Mouse (Mus musculus) forebrain, embryonic 14.5 days (tissue): ENCODE results near the gene Bmpr1b. TPM values are rescaled to one million over a fixed set of nuclear protein-coding genes. Genes with fewer than 3 reads are reported as not detected.

Source experiments
- ATAC-seq: fragments of 200-750 bp; cut with Nextera tagmentation; 2 replicates; pipeline ENCODE4 v1.8.0; 2017; ENCODE audit warnings: mild to moderate bottlenecking, moderate library complexity
- DNase-seq: peaks from one replicate; pipeline ENCODE4 v3.0.0-alpha.2; 2015; ENCODE audit warnings: low spot score
- H3K27ac ChIP-seq: fragments of 300-500 bp; sonication (generic); 2 replicates; pipeline ENCODE4 v1.5.1; 2014; ENCODE audit warnings: low read depth, mild to moderate bottlenecking, control low read depth, low read length, moderate library complexity
- H3K27me3 ChIP-seq: fragments of 300-500 bp; sonication (generic); replicated peaks from 2 replicates; pipeline ENCODE4 v1.6.1; 2014; ENCODE audit warnings: low read length, control low read depth, mixed read lengths; ENCODE audit not compliant: control insufficient read depth, insufficient read depth
- H3K36me3 ChIP-seq: fragments of 300-500 bp; sonication (generic); 2 replicates; pipeline ENCODE4 v1.6.1; 2014; ENCODE audit warnings: low read length, control low read depth; ENCODE audit not compliant: control insufficient read depth, insufficient read depth
- H3K4me1 ChIP-seq: fragments of 300-500 bp; sonication (generic); 2 replicates; pipeline ENCODE4 v1.6.1; 2014; ENCODE audit warnings: antibody characterized with exemption, low read length, control low read depth; ENCODE audit not compliant: control insufficient read depth, insufficient read depth
- H3K4me2 ChIP-seq: fragments of 300-500 bp; sonication (generic); 2 replicates; pipeline ENCODE4 v1.6.1; 2014; ENCODE audit warnings: mild to moderate bottlenecking, control low read depth, low read length
- H3K4me3 ChIP-seq: fragments of 300-500 bp; sonication (generic); 2 replicates; pipeline ENCODE4 v1.5.1; 2014; ENCODE audit warnings: low read depth, low read length, control low read depth
- H3K9ac ChIP-seq: fragments of 300-500 bp; sonication (generic); 2 replicates; pipeline ENCODE4 v1.6.1; 2014; ENCODE audit warnings: mild to moderate bottlenecking, low read length, control low read depth, moderate library complexity
- H3K9me3 ChIP-seq: fragments of 300-500 bp; sonication (generic); replicated peaks from 2 replicates; pipeline ENCODE4 v1.6.1; 2016; ENCODE audit warnings: low read length, control low read depth, mixed read lengths; ENCODE audit not compliant: control insufficient read depth
- WGBS: fragments of 180-500 bp; shearing (Covaris S2); extraction: QIAGEN DNeasy Blood & Tissue Kit; methylation state at CpG from one replicate; pipeline ENCODE4 v1.1.7; 2014; 5-methylcytosine and 5-hydroxymethylcytosine counted together
- polyA plus RNA-seq: library from polyadenylated mRNA; unstranded; fragments of >200 nt; fragmentation: Nextera tagmentation; extraction: Ambion mirVana; gene quantifications from 2 replicates; pipeline ENCODE4 v1.2.1, GENCODE M21; 2014

Bmpr1b gene
- polyA plus RNA-seq, 1 experiment from 2014 or later, result 4.2 TPM

DNA sequence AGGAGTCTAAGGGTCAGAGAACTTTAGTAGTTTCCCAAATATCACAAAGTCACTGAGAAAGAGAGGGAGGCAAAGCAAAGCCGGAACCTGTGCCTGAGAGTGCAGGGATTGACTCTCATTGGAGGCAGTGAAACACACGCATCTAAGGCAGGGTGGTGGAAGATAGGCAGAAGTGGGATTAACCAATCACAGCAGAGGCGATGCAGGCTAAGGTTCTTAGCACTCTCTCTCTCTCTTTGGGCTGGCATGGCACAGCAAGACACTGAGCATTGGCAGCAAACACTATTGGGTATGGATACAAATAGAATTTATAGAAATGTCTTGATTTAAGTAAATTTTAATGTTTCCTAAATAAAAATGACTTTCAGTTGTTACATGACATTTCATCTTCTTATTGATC, 297.4 kb downstream of the Bmpr1b start:
- Histone ChIP-seq H3K9ac (no peak overlapping the region), H3K9me3 (no peaks in the 10 kb centered on the region), H3K36me3 (no peaks in the 10 kb centered on the region), H3K4me2 (no peak overlapping the region), H3K4me1 (no peaks in the 10 kb centered on the region), H3K27me3 (no peaks in the 10 kb centered on the region), H3K27ac (no peak overlapping the region), H3K4me3 (no peak overlapping the region)
- 85% methylated on average over 3 of the region's 3 CpGs for WGBS
- ATAC-seq (no peak), DNase-seq (no peak)

DNA sequence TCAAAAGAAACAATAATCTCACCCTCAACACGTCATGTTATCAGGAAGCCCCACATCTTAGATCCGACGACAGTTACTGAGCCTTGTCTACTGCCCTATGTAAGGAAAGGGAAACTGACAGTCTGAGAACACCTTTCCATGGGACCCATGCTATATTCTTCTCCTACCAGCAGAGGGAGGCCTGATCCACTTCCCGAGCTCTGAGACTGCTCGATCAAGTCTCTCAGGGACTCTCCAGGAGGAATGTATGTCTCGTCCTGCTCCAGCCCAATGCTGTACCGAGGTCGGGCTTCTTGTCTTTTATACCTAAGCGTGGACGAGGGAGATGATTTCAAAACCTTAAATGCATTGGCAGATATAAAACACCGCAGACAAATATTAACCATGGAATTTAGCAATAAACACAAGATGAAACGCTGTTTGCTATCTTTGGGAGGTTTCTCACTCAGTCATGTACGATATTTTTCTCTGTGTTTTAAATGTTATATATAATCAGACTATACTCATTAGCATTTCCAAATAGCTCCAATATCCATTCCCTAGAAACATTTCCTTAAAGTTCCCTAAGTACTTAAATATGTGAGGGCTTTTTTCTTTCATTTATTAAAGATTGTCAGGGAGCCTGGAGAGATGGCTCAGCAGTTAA, 306.3 kb downstream of the Bmpr1b start:
- Histone ChIP-seq H3K9ac (no peak overlapping the region), H3K9me3 (no peaks in the 10 kb centered on the region), H3K4me3 (no peak overlapping the region), H3K4me1 (no peaks in the 10 kb centered on the region), H3K27me3 (no peaks in the 10 kb centered on the region), H3K36me3 (no peaks in the 10 kb centered on the region), H3K4me2 (peak overlapping the region; percentile 24; the same call in 1 of the 2 replicates), H3K27ac (no peak overlapping the region)
- DNase-seq (peak; percentile 87), ATAC-seq (peak; percentile 91)
- WGBS, result 23% methylated on average over 13 of the region's 13 CpGs

DNA sequence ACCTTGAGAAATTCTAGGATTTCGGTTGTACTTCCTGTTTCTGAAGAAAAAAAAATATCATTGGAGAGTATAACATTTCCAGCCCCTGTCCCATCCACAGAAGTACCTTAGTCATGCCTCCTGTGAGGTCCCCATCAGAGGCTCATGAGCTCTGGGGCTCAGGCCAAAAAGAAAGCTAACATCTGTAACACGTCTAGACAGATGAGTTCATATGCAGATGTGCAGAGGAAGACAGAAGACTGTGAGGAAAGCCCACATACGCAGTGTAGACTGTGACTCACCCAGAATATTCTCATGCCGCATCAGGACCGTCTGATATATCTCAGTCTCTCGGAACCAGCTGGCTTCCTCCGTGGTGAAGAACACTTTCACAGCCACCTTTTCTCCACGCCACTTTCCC, 312.1 kb downstream of the Bmpr1b start:
- WGBS, result 92% methylated on average over 8 of the region's 8 CpGs
- DNase-seq, result no peak
- H3K4me3 ChIP-seq, result no peak overlapping the region

DNA sequence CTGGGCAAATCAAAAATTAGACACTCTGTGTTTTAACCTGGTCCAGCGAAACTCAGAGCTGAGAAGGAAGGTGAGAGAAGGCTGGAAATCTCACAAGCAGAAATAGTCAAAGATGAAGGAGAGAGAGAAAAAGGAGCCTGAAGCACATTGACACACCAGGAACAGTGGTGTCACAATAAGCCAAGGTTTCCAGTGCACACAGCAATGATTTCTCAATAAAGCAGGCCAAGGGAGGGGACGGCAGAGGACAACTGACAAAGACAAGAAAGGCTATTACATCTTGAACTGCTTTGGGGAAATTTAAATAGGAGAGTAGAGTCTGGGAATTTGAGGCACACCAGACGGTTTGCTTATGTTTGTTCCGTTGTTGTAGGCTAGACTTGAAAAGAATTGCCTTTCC, 314.9 kb downstream of the Bmpr1b start:
- no peaks in the 10 kb centered on the region for H3K27me3 ChIP-seq
- H3K9me3 ChIP-seq, result no peaks in the 10 kb centered on the region
- no peak overlapping the region for H3K27ac ChIP-seq
- no peak overlapping the region for H3K4me3 ChIP-seq
- no peak for ATAC-seq
- no peak overlapping the region for H3K9ac ChIP-seq
- 79% methylated on average over 4 of the region's 4 CpGs for WGBS
- DNase-seq, result no peak
- no peak overlapping the region for H3K4me2 ChIP-seq
- 0 out of 2 replicates have a peak, but pooled peaks cover 4% of the 10 kb centered on the region for H3K36me3 ChIP-seq
- H3K4me1 ChIP-seq, result no peaks in the 10 kb centered on the region

More for the DNA sequence above, 312.1 kb downstream of the Bmpr1b start:
- no peaks in the 10 kb centered on the region for H3K9me3 ChIP-seq
- no peaks in the 10 kb centered on the region for H3K27me3 ChIP-seq
- 0 out of 2 replicates have a peak, but pooled peaks cover 4% of the 10 kb centered on the region for H3K36me3 ChIP-seq
- ATAC-seq, result no peak
- no peak overlapping the region for H3K4me2 ChIP-seq
- H3K4me1 ChIP-seq, result no peaks in the 10 kb centered on the region
- no peak overlapping the region for H3K9ac ChIP-seq
- no peak overlapping the region for H3K27ac ChIP-seq

DNA sequence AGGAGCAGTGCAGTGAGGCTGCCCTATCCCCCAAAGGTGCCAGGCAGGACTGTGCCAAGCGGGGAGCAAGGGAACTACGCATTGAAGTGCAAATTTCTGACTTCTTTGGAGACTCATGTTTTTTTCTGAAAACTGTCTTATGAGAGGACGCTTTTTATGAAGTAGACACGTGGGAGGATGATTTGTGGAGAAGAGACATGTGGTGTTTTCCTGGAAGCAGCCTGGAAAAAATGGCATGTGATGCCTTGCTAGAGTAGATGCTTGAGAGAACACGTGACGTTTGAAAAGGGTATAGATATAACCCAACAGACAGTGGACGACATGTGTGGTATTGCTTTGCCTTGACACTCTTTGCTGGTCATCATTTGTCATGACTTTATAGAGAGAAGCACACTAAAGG, 319.1 kb downstream of the Bmpr1b start:
- no peak for ATAC-seq
- H3K9ac ChIP-seq, result no peak overlapping the region
- no peaks in the 10 kb centered on the region for H3K4me1 ChIP-seq
- no peak for DNase-seq
- H3K4me3 ChIP-seq, result no peak overlapping the region
- H3K9me3 ChIP-seq, result no peaks in the 10 kb centered on the region
- no peaks in the 10 kb centered on the region for H3K27me3 ChIP-seq
- H3K4me2 ChIP-seq, result no peak overlapping the region
- H3K36me3 ChIP-seq, result no peaks in the 10 kb centered on the region
- WGBS, result 74% methylated on average over 7 of the region's 7 CpGs
- H3K27ac ChIP-seq, result no peak overlapping the region

DNA sequence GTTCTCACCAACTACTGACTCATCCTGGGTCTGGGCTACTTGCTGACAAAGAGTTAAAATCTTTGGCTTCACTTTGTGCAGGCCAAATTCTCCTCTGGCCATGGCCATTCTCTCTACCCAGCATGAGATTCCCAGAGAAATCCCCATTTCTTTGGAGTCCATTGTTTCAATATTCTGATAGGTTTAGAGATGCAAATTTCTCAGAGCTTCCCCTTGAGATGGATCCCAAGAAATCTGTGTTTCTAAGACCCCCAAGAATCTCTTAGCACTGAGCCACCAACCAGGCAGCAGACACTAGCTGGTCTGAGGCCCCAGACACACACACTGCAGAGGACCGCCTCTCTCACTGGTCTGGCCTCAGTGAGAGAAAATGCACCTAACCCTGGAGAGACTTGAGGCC, 320.0 kb downstream of the Bmpr1b start:
- no peaks in the 10 kb centered on the region for H3K4me1 ChIP-seq
- DNase-seq, result no peak
- H3K36me3 ChIP-seq, result no peaks in the 10 kb centered on the region
- ATAC-seq, result no peak
- H3K4me2 ChIP-seq, result no peak overlapping the region
- no peak overlapping the region for H3K9ac ChIP-seq
- H3K27ac ChIP-seq, result no peak overlapping the region
- no peaks in the 10 kb centered on the region for H3K27me3 ChIP-seq
- H3K4me3 ChIP-seq, result no peak overlapping the region
- H3K9me3 ChIP-seq, result no peaks in the 10 kb centered on the region
- WGBS, result 19% methylated on average over 1 of the region's 1 CpGs

DNA sequence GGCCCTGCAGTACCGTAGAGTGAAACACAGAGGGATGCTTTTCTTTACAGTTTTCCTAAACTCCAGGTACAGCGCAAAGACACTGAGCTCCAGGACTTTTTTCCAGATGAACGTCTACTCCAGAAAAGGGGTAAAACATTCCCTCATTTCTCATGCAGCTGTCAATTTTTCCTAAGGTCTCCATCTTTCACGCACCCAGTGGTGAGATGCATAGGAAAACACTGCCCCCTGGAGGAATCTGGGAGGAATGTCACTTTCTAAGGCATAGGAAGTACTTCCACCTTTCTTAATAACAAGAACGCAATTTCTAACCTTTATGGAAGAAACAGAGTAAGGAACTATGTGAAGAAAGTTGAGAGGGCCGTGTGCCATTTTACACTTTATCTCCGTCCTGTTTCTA, 330.4 kb downstream of the Bmpr1b start:
- Histone ChIP-seq H3K27me3 (no peaks in the 10 kb centered on the region), H3K4me3 (no peak overlapping the region), H3K9me3 (no peaks in the 10 kb centered on the region), H3K4me2 (no peak overlapping the region), H3K4me1 (no peaks in the 10 kb centered on the region), H3K36me3 (no peaks in the 10 kb centered on the region), H3K9ac (no peak overlapping the region), H3K27ac (no peak overlapping the region)
- 44% methylated on average over 7 of the region's 7 CpGs for WGBS
- ATAC-seq, result peak; percentile 52; the same call in 1 of the 2 replicates
- DNase-seq, result peak; percentile 76

DNA sequence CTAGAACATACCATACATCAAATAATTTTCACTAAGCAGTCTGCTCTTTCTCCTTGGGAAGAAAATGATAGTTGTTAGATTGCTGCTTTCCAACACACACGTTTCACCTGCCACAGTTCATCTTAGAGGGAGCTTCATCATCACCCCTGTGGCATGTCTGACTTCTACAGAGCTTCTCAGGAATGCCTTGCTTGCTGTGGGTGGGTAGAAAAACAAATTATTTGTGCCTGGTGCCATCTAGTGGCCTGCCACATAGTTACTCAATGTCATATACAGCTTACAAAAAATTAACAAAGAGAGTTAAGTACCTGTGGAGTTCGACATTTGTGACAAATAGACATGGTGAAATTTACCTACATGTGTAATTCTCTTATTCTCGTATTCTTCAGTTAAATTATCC, 338.1 kb downstream of the Bmpr1b start:
- Histone ChIP-seq H3K4me2 (no peak overlapping the region), H3K36me3 (no peaks in the 10 kb centered on the region), H3K9ac (no peak overlapping the region), H3K4me3 (no peak overlapping the region), H3K27me3 (no peaks in the 10 kb centered on the region), H3K9me3 (no peaks in the 10 kb centered on the region), H3K27ac (no peak overlapping the region), H3K4me1 (no peaks in the 10 kb centered on the region)
- peak; percentile 84 for DNase-seq
- 18% methylated on average over 3 of the region's 3 CpGs for WGBS
- peak; percentile 91 for ATAC-seq

DNA sequence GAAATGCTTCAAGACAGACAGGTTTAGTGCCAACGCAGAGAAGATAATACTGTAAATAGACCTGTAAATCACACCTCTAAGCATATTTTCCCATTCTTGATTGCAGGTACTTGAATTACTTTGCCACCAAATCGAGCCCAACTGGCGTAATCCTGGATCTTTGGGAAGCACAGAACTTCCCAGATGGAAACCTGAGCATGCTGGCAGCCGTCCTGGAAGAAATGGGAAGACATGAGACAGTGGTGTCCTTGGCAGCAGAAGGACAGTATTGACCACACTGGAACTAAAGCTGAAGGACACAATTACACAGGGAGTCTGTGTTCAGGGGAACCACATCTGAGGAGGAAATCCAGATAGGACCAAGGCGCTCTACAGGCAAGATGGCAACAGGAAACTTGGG, 340.9 kb downstream of the Bmpr1b start:
- ATAC-seq, result no peak
- WGBS, result 89% methylated on average over 5 of the region's 5 CpGs
- H3K27me3 ChIP-seq, result no peaks in the 10 kb centered on the region

More for the DNA sequence above, 340.9 kb downstream of the Bmpr1b start:
- DNase-seq, result no peak
- Histone ChIP-seq H3K36me3 (no peaks in the 10 kb centered on the region), H3K4me1 (no peaks in the 10 kb centered on the region), H3K9ac (no peak overlapping the region), H3K4me2 (no peak overlapping the region), H3K27ac (no peak overlapping the region), H3K9me3 (no peaks in the 10 kb centered on the region), H3K4me3 (no peak overlapping the region)
